Mouse (Mus musculus) urinary bladder, postnatal 0 days (tissue): ENCODE results near the gene Olfr522. TPM values are rescaled to one million over a fixed set of nuclear protein-coding genes. Genes with fewer than 3 reads are reported as not detected.

ENCODE experiments used
- polyA plus RNA-seq: library from polyadenylated mRNA; unstranded; fragments of >200 nt; fragmentation: Nextera tagmentation; extraction: Ambion mirVana; gene quantifications from 2 replicates; pipeline ENCODE4 v1.2.1, GENCODE M21; 2015

Olfr522 gene
- polyA plus RNA-seq = not detected in 2 replicates

DNA sequence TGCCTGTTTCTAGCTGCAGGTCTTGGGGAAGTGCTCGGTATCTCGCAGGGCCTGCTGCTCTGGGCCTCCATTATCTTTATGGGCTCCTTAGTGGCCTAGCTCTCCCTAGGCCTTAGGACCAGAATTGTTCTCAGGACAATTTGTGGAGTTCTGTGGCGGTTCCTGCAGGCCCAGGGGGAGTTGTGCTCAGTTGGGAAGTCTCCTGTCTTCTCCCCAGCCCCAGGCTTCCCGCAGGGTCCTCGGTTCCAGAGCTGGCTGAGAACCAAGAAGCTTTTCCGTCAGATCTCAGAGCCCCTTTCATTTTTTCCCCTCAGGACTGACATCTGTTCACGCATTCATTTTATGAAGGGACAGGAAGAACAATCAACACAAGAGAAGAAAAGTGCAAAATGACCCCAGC is at the start of gene Olfr522:
Gene Olfr522 (minus strand): TSS at position 101 of the 400 bp plus-strand sequence.

DNA sequence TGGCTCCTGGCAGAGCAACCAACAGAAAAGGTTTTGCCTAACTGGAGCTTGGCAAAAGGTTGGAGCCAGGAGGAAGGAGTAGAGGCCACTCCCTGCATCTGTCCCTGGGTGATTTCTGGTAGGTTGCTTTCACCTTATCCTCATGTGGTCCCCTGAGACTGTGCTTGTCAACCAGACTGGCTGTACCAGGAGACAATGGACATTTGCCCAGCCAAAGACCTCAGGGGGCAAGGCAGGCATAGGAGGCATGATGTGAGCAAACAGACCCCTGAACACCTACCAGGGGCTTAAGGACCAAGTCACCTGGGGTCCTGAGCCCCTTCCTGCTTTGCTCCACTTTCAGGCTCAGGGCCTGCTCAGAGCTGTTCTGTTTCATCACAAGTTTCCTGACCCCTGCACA is 41.3 kb upstream of the Olfr522 start, which contains the start of gene Olfr524:
Gene Olfr524 (minus strand): TSS at position 101 of the 400 bp plus-strand sequence.

DNA sequence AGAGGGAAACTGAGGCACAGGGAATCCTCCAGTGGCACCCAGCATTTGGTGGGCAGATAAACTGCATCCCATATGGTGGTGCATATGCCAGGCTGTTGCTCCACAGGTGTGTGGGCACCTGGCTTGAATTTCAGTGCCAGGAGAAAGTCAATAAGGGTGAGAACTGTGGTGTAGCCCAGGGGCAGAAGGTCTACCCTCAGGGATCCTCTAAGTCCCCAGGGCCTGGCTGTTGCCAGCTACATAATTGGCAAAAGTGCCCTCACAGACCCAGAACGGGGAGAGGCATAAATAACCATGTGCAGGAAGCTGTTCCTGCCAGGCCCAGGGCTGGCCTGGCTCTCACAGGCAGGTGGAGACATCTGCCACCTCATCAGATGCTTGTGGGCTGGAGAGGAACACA is 8.4 kb upstream of the Olfr522 start, which contains the start of gene Olfr523:
Gene Olfr523 (plus strand): TSS at position 282 of the 400 bp plus-strand sequence.

DNA sequence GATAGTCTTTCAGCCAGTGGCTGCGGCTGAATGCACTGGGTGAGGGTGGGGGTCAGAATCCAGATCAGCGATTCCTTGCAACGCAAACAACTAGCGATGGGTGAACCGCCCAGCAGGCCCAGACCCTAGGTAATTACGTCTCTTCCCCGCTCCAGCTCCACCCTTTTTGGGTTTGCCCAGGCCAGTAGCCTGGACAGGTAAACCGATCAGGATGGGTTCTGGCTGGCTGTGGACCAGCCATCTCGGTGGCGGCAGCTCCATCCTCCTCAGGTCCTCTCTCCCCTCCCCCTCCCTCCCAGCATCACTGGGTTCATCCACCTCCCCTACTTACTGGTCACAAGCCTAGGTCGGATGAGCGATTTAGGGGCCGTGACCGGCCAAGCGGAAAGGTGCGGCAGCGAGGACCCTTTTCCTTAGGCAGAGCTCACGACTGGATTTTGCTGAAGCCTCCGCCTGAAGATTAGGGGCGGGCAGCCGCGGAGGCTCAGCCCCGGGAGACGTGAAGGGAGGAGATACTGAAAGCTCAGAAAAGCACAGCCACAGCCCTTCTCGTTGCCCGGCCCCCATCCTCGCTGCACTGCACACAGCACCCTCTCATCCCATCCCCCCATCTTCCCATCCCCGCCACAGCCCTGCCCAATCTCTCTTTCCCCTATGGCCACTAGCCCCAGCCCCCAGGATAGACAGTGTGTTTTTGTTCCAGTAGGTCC is 10.2 kb downstream of the Olfr522 start, which contains the start of gene Sprn:
Gene Sprn (minus strand): TSS at position 660 of the 710 bp plus-strand sequence.

DNA sequence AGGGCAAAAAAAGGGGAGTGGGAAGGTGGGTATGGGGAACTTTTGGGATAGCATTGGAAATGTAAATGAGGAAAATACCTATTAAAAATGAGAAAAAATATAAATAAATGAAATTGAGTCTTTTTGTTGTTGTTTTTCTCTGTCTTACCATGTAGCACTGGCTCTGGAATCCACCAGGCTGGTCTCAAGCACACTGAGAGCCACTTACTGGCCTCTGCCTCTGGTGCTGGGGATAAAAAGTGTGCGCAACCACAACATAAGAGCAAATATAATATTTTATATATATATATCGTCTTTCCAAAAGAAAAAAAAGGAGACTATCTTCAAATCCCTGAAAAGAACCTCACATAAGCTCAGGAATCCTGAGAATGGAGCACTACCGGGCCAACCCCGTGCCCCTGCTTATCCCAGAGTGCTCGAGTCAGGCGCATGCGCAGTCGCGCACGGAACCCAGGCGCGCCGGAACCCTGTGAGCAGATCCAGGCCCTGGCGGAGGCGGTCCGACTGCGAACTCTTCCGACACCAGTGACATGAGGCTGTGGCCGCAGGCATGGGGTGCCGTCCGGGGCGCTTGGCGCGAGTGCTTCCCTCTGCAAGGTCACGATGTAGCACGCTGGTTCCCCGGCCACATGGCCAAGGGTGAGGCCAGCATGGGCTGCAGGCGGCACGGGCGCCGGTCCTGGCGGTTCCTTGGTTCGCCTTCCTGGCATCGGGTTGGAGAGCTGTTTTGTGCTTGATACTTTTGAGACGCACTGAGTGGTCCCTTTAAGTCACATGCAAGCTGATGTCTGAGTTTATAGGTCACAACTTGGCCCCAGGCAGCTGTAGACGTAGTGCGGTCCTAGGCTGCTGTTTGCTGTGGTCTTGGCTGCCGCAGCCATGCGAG is 27.2 kb downstream of the Olfr522 start, which contains the start of gene Mtg1:
Gene Mtg1 (plus strand): TSS at position 430 of the 886 bp plus-strand sequence.

GRCm38 (mm10) chr7:140116329-140117054 is 48.1 kb downstream of the Olfr522 start, which contains the start of gene Echs1:
Gene Echs1, minus strand, starts transcription at chr7:140116476.

GRCm38 (mm10) chr7:140115583-140116328 is 48.8 kb downstream of the Olfr522 start, which contains the start of gene Paox:
Gene Paox, plus strand, starts transcription at chr7:140115799.

Other genes with a start within 250 kb of the Olfr522 start
- gene Utf1, start 221.0 kb downstream of the Olfr522 start, polyA plus RNA-seq = not detected in 2 replicates
- gene 6430531B16Rik, start 186.0 kb downstream of the Olfr522 start, polyA plus RNA-seq = 0.39 and 0.99 TPM in 2 replicates
- gene Adam8, start 172.2 kb downstream of the Olfr522 start, polyA plus RNA-seq = 5.3 and 22.1 TPM in 2 replicates
- 23.7 and 25.7 TPM in 2 replicates for gene Zfp511, start 128.4 kb downstream of the Olfr522 start, polyA plus RNA-seq
- gene Tubgcp2, start 128.1 kb downstream of the Olfr522 start, polyA plus RNA-seq = 24.9 and 27.2 TPM in 2 replicates
- not detected in 2 replicates for gene Msx3, start 115.7 kb downstream of the Olfr522 start, polyA plus RNA-seq
- 0.39 TPM in 1 of 2 replicates, not detected in the other for gene Caly, start 82.2 kb downstream of the Olfr522 start, polyA plus RNA-seq
- gene Prap1, start 71.4 kb downstream of the Olfr522 start, polyA plus RNA-seq = 4.4 and 5.8 TPM in 2 replicates
- 53.1 and 55.7 TPM in 2 replicates for gene Fuom, start 62.3 kb downstream of the Olfr522 start, polyA plus RNA-seq
- gene Paox, start 49.0 kb downstream of the Olfr522 start, polyA plus RNA-seq = 21.5 and 21.8 TPM in 2 replicates
- 108 and 113 TPM in 2 replicates for gene Echs1, start 48.3 kb downstream of the Olfr522 start, polyA plus RNA-seq
- 25.5 and 27.2 TPM in 2 replicates for gene Mtg1, start 27.2 kb downstream of the Olfr522 start, polyA plus RNA-seq
- gene Sprn, start 9.9 kb downstream of the Olfr522 start, polyA plus RNA-seq = 1.3 and 1.9 TPM in 2 replicates
- not detected in 2 replicates for gene Olfr523, start 8.5 kb upstream of the Olfr522 start, polyA plus RNA-seq
- gene Olfr524, start 41.2 kb upstream of the Olfr522 start, polyA plus RNA-seq = not detected in 2 replicates
- gene Cd163l1, start 53.5 kb upstream of the Olfr522 start, polyA plus RNA-seq = not detected in 2 replicates
- gene 5830411N06Rik, start 82.5 kb upstream of the Olfr522 start, polyA plus RNA-seq = not detected in 2 replicates
- gene Olfr525, start 156.1 kb upstream of the Olfr522 start, polyA plus RNA-seq = not detected in 2 replicates
- not detected in 2 replicates for gene Olfr527, start 169.3 kb upstream of the Olfr522 start, polyA plus RNA-seq
- gene Olfr60, start 196.9 kb upstream of the Olfr522 start, polyA plus RNA-seq = not detected in 2 replicates
- gene Olfr530, start 211.6 kb upstream of the Olfr522 start, polyA plus RNA-seq = not detected in 2 replicates
- gene Olfr531, start 238.2 kb upstream of the Olfr522 start, polyA plus RNA-seq = not detected in 2 replicates